In genomic region chr4:152263089-152263488, GRCm38 (mm10) we compare ENCODE assay signal across 14 mouse cellular contexts. TPM values are rescaled to one million over a fixed set of nuclear protein-coding genes. Genes with fewer than 3 reads are reported as not detected.
DNase-seq lines count a peak whose midpoint lies in the region; ATAC-seq and TF ChIP-seq lines count a peak whose summit lies in the region.
"Had no signal": no experiment of that assay in that cellular context is flagged by ENCODE, and none has a peak within 500 bp of the region (broad histone marks: within the 10 kb centered on the region; RNA-seq: fewer than 3 reads in every experiment).

No protein-coding gene starts in this region.

- H3K27ac ChIP-seq in heart, embryonic 14.5 days (replicated peaks in 1 of 2; ENCODE audit: control insufficient read depth in 1 of 2, insufficient read depth in 1 of 2, low read depth in 2 of 2, low read length in 2 of 2): peak overlapping the region; percentile 91
- H3K27ac ChIP-seq in MEL (ENCODE audit: control insufficient read depth, low read depth, low read length): no peak overlapping the region
- H3K27ac ChIP-seq in liver, embryonic 14.5 days: peak overlapping the region; percentile 52
- H3K27ac ChIP-seq: hindbrain, embryonic 12.5 days had no signal

- H3K9me3 ChIP-seq in heart, embryonic 14.5 days (ENCODE audit: control insufficient read depth, low read length): no peaks in the 10 kb centered on the region
- no peaks in the 10 kb centered on the region for H3K9me3 ChIP-seq in MEL (replicated peaks; ENCODE audit: insufficient read depth, low read length)
- no peaks in the 10 kb centered on the region for H3K9me3 ChIP-seq in liver, embryonic 14.5 days (ENCODE audit: control insufficient read depth, low read length)
- H3K9me3 ChIP-seq: hindbrain, embryonic 12.5 days had no signal

- no peak overlapping the region for H3K4me3 ChIP-seq in heart, embryonic 14.5 days (ENCODE audit: control insufficient read depth in 1 of 2, insufficient read depth in 1 of 2, low read depth in 1 of 2, low read length in 2 of 2)
- no peak overlapping the region for H3K4me3 ChIP-seq in MEL (ENCODE audit: control insufficient read depth in 1 of 2, insufficient read depth in 1 of 2, low read depth in 2 of 2, low read length in 2 of 2)
- H3K4me3 ChIP-seq in liver, embryonic 14.5 days (ENCODE audit: insufficient read depth in 1 of 2, low read depth in 2 of 2, low read length in 2 of 2): no peak overlapping the region
- H3K4me3 ChIP-seq: hindbrain, embryonic 12.5 days had no signal

- intact Hi-C loops in heart, postnatal 25 days (cut with DNase I): no loop called here

- H3K27me3 ChIP-seq in heart, embryonic 14.5 days (ENCODE audit: control insufficient read depth, insufficient read depth, low read length): no peaks in the 10 kb centered on the region
- H3K27me3 ChIP-seq in MEL (ENCODE audit: control insufficient read depth in 1 of 2, insufficient read depth in 2 of 2, low read length in 2 of 2): no peaks in the 10 kb centered on the region
- H3K27me3 ChIP-seq in liver, embryonic 14.5 days (ENCODE audit: control insufficient read depth, insufficient read depth, low read length): no peaks in the 10 kb centered on the region
- H3K27me3 ChIP-seq: hindbrain, embryonic 12.5 days had no signal

- TF ChIP-seq RAD21 in MEL (IDR thresholded peaks at IDR 0.05; ENCODE audit: low read depth, low read length): no peak

- H3K36me3 ChIP-seq in heart, embryonic 14.5 days (ENCODE audit: control insufficient read depth, insufficient read depth, low read length): peaks cover 16% of the 10 kb centered on the region
- no peaks in the 10 kb centered on the region for H3K36me3 ChIP-seq in MEL (ENCODE audit: control insufficient read depth in 1 of 2, insufficient read depth in 2 of 2, low read length in 2 of 2)
- no peaks in the 10 kb centered on the region for H3K36me3 ChIP-seq in liver, embryonic 14.5 days (replicated peaks; ENCODE audit: control insufficient read depth, insufficient read depth, low read depth)

- no peak for ATAC-seq in heart, embryonic 14.5 days (ENCODE audit: insufficient number of reproducible peaks, insufficient read depth, low FRiP score, low read depth)
- ATAC-seq in liver, embryonic 14.5 days (ENCODE audit: insufficient read depth): peak; percentile 72

- no peak for DNase-seq in heart, postnatal 25 days (ENCODE audit: low spot score)
- DNase-seq in MEL (ENCODE audit: low read depth, low spot score): peak; percentile 23
- DNase-seq in c-Kit-negative CD71-positive TER-119-positive erythroid progenitor cells, embryonic 14.5 days (ENCODE audit: low read depth, low spot score): peak; percentile 32
- peak; percentile 40 to 66 (median 49) for DNase-seq in liver, embryonic 14.5 days (ENCODE audit: low read depth in 3 of 3, low spot score in 3 of 3)
- DNase-seq in frontal cortex, adult 2 months (ENCODE audit: extremely low spot score in 1 of 2, low spot score in 1 of 2): no peak
- DNase-seq in thymus, adult 18-20 months: no peak
- DNase-seq: cerebellum, adult 18-20 months; thymus, postnatal 25 days had no signal

- no peak for TF ChIP-seq CTCF in MEL (IDR thresholded peaks at IDR 0.05 in 2 of 3, conservative IDR thresholded peaks at IDR 0.05 in 1 of 3; ENCODE audit: control insufficient read depth in 1 of 3, insufficient read depth in 1 of 3, low read depth in 2 of 3, low read length in 3 of 3, poor library complexity in 1 of 3, severe bottlenecking in 1 of 3)
- TF ChIP-seq CTCF in liver, embryonic 14.5 days (IDR thresholded peaks at IDR 0.05; ENCODE audit: low read depth): no peak

- peak overlapping the region; percentile 65; the same call in 1 of the 2 replicates for H3K9ac ChIP-seq in heart, embryonic 14.5 days (ENCODE audit: low read length)
- no peak overlapping the region for H3K9ac ChIP-seq in MEL (ENCODE audit: control insufficient read depth, low read depth, low read length, poor library complexity, severe bottlenecking)
- no peak overlapping the region for H3K9ac ChIP-seq in liver, embryonic 14.5 days (replicated peaks)
- H3K9ac ChIP-seq: hindbrain, embryonic 12.5 days had no signal

- H3K4me1 ChIP-seq in heart, embryonic 14.5 days (ENCODE audit: control insufficient read depth in 2 of 2, insufficient read depth in 2 of 2, low read length in 2 of 2): peaks cover 61 to 84% of the 10 kb centered on the region in 2 experiments
- no peaks in the 10 kb centered on the region for H3K4me1 ChIP-seq in MEL (ENCODE audit: control insufficient read depth in 1 of 2, insufficient read depth in 2 of 2, low read length in 2 of 2)
- H3K4me1 ChIP-seq in liver, embryonic 14.5 days (replicated peaks; ENCODE audit: control insufficient read depth in 2 of 2, insufficient read depth in 2 of 2, low read length in 1 of 2): peaks cover 14 to 18% of the 10 kb centered on the region in 2 experiments

- no peaks in the 10 kb centered on the region for H3K79me2 ChIP-seq in MEL (ENCODE audit: control insufficient read depth, insufficient read depth, low read length, poor library complexity)

- no peak for TF ChIP-seq POLR2A in MEL (IDR thresholded peaks at IDR 0.05; ENCODE audit: control insufficient read depth in 1 of 2, insufficient read depth in 1 of 2, low read depth in 1 of 2, low read length in 2 of 2, poor library complexity in 1 of 2)

- 53% methylated on average over 9 of the region's 9 CpGs for WGBS in heart, embryonic 14.5 days
- 46% methylated on average over 9 of the region's 9 CpGs for WGBS in liver, embryonic 14.5 days (ENCODE audit: insufficient replicate concordance)

- no peak overlapping the region for H3K4me2 ChIP-seq in heart, embryonic 14.5 days (ENCODE audit: low read length)
- H3K4me2 ChIP-seq in liver, embryonic 14.5 days (ENCODE audit: low read depth): peak overlapping the region; percentile 51
- H3K4me2 ChIP-seq: hindbrain, embryonic 12.5 days had no signal

- no peak for TF ChIP-seq EP300 in MEL (IDR thresholded peaks at IDR 0.05; ENCODE audit: low read depth in 1 of 2, low read length in 2 of 2)
- 0 out of 2 replicates have a peak, but pooled peaks have one; percentile 22 for TF ChIP-seq EP300 in liver, embryonic 14.5 days (IDR thresholded peaks at IDR 0.05; ENCODE audit: low read depth)

TF ChIP-seq in MEL, 35 proteins besides CTCF, POLR2A, EP300 and RAD21 (continues in another document):
- TF ChIP-seq USF1 (IDR thresholded peaks at IDR 0.05; ENCODE audit: low read depth, low read length) (no peak), TCF12 (IDR thresholded peaks at IDR 0.05; ENCODE audit: low read depth, low read length) (no peak), UBTF (IDR thresholded peaks at IDR 0.05; ENCODE audit: borderline replicate concordance, insufficient read depth, low read depth, low read length) (no peak), GABPA (IDR thresholded peaks at IDR 0.05; ENCODE audit: low read depth, low read length) (no peak), ELF1 (IDR thresholded peaks at IDR 0.05; ENCODE audit: low read depth, low read length) (no peak), MAZ (IDR thresholded peaks at IDR 0.05; ENCODE audit: low read depth, low read length) (no peak), TBP (IDR thresholded peaks at IDR 0.05; ENCODE audit: low read depth, low read length) (no peak), USF2 (IDR thresholded peaks at IDR 0.05; ENCODE audit: borderline replicate concordance in 1 of 2, insufficient read depth in 1 of 2, low read depth in 1 of 2, low read length in 2 of 2) (no peak), TAL1 (IDR thresholded peaks at IDR 0.05; ENCODE audit: low read length) (no peak), ZKSCAN1 (IDR thresholded peaks at IDR 0.05; ENCODE audit: low read depth, low read length) (no peak), NELFE (IDR thresholded peaks at IDR 0.05; ENCODE audit: low read depth, low read length) (no peak)

RNA-seq across cellular contexts. Expression of gene Gpr153, which starts 10.9 kb away (rescaled TPM):
- polyA plus RNA-seq in heart, embryonic 14.5 days (2014; fragmentation: Nextera tagmentation; extraction: Ambion mirVana): 14.0 and 18.2 TPM in 2 replicates
- total RNA-seq in heart, postnatal 25 days (2021): 10 to 100 TPM; 14.3 to 14.9 TPM
- total RNA-seq in MEL (2012; rRNA removed): not detected in 2 replicates
- under 1 TPM in 1 of 2 experiments, not detected in 1; 0.08 TPM for polyA plus RNA-seq in MEL (2012; ENCODE audit: insufficient read depth in 1 of 2, insufficient read length in 2 of 2, low read depth in 1 of 2, low replicate concordance in 2 of 2, missing spikeins in 1 of 2)
- 1.1 and 1.2 TPM in 2 replicates for polyA plus RNA-seq in liver, embryonic 14.5 days (2012; rRNA removed)
- 0.58 and 0.59 TPM in 2 replicates for polyA plus RNA-seq in liver, embryonic 14.5 days (2014; fragmentation: Nextera tagmentation; extraction: Ambion mirVana)
- 35.4 and 43.3 TPM in 2 replicates for polyA plus RNA-seq in frontal cortex, adult 2 months (2012; rRNA removed)

RNA-seq across cellular contexts. Expression of gene Hes3, which starts 28.4 kb away (rescaled TPM):
- not detected in 2 replicates for polyA plus RNA-seq in heart, embryonic 14.5 days (2014; fragmentation: Nextera tagmentation; extraction: Ambion mirVana)
- not detected for total RNA-seq in heart, postnatal 25 days (2021)
- total RNA-seq in MEL (2012; rRNA removed): not detected in 2 replicates
- under 1 TPM in 1 of 2 experiments, not detected in 1; 0.04 TPM for polyA plus RNA-seq in MEL (2012; ENCODE audit: insufficient read depth in 1 of 2, insufficient read length in 2 of 2, low read depth in 1 of 2, low replicate concordance in 2 of 2, missing spikeins in 1 of 2)
- not detected in 2 replicates for polyA plus RNA-seq in liver, embryonic 14.5 days (2012; rRNA removed)
- not detected in 2 replicates for polyA plus RNA-seq in liver, embryonic 14.5 days (2014; fragmentation: Nextera tagmentation; extraction: Ambion mirVana)
- polyA plus RNA-seq in frontal cortex, adult 2 months (2012; rRNA removed): 0.38 and 0.71 TPM in 2 replicates
- total RNA-seq: adrenal gland, postnatal 14 days; left cerebral cortex, adult 18-20 months; monocyte, adult 5-6 weeks; neutrophil, adult 5-6 weeks had no signal

RNA-seq across cellular contexts. Expression of gene Icmt, which starts 33.9 kb away (rescaled TPM):
- 19.4 and 20.3 TPM in 2 replicates for polyA plus RNA-seq in heart, embryonic 14.5 days (2014; fragmentation: Nextera tagmentation; extraction: Ambion mirVana)
- total RNA-seq in heart, postnatal 25 days (2021): 10 to 100 TPM; 25.2 to 26.7 TPM
- 30.3 and 30.4 TPM in 2 replicates for total RNA-seq in MEL (2012; rRNA removed)
- polyA plus RNA-seq in MEL (2012; ENCODE audit: insufficient read depth in 1 of 2, insufficient read length in 2 of 2, low read depth in 1 of 2, low replicate concordance in 2 of 2, missing spikeins in 1 of 2): 10 to 100 TPM in 1 of 2 experiments, not detected in 1; 50.8 TPM
- 6.0 and 6.5 TPM in 2 replicates for polyA plus RNA-seq in liver, embryonic 14.5 days (2012; rRNA removed)
- polyA plus RNA-seq in liver, embryonic 14.5 days (2014; fragmentation: Nextera tagmentation; extraction: Ambion mirVana): 7.0 and 10.1 TPM in 2 replicates
- polyA plus RNA-seq in frontal cortex, adult 2 months (2012; rRNA removed): 32.7 and 34.2 TPM in 2 replicates

RNA-seq across cellular contexts. Expression of gene Rnf207, which starts 55.7 kb away (rescaled TPM):
- polyA plus RNA-seq in heart, embryonic 14.5 days (2014; fragmentation: Nextera tagmentation; extraction: Ambion mirVana): 74.9 and 77.5 TPM in 2 replicates
- total RNA-seq in heart, postnatal 25 days (2021): 10 to 100 TPM; 69.6 to 73.3 TPM
- total RNA-seq in MEL (2012; rRNA removed): not detected in 2 replicates
- polyA plus RNA-seq in MEL (2012; ENCODE audit: insufficient read depth in 1 of 2, insufficient read length in 2 of 2, low read depth in 1 of 2, low replicate concordance in 2 of 2, missing spikeins in 1 of 2): under 1 TPM in 1 of 2 experiments, not detected in 1; 0.36 TPM
- polyA plus RNA-seq in liver, embryonic 14.5 days (2012; rRNA removed): 0.16 and 0.18 TPM in 2 replicates
- 0.04 TPM in 1 of 2 replicates, not detected in the other for polyA plus RNA-seq in liver, embryonic 14.5 days (2014; fragmentation: Nextera tagmentation; extraction: Ambion mirVana)
- 20.9 and 23.3 TPM in 2 replicates for polyA plus RNA-seq in frontal cortex, adult 2 months (2012; rRNA removed)
- total RNA-seq: monocyte, adult 5-6 weeks; neutrophil, adult 5-6 weeks had no signal

Comparison
In these comparisons a context has a peak if more than half of its experiments do, and no peak if none do; other contexts are left out.
1. DNase-seq: peak in MEL (single experiment), c-Kit-negative CD71-positive TER-119-positive erythroid progenitor cells, embryonic 14.5 days (single experiment) and liver, embryonic 14.5 days (3 of 3); none in heart, postnatal 25 days (single experiment), frontal cortex, adult 2 months (0 of 2) and thymus, adult 18-20 months (0 of 2).